Mouse (Mus musculus) heart, postnatal 36 days (tissue): ENCODE measurements at regions not wholly inside any gene's neighbourhood (a gene's known extent, or its start where the extent isn't known, plus 50 kb on each side); places are given as distances from the start of the nearest gene placed in this dataset.

ENCODE experiments used
- DNase-seq, 2 experiments: peaks; one replicate each; pipeline ENCODE4 v3.0.0; 2021 to 2022
- intact Hi-C: fragments of 180-260 bp; cut with DNase I; formaldehyde crosslinking; loops from one replicate; pipeline ENCODE4 v1.15.1; 2025
- microRNA-seq, 2 experiments: library from miRNA; unstranded; fragments of <30 nt; microRNA quantifications; one replicate each; pipeline ENCODE4 v1.2.0; 2021; ENCODE audit warnings: borderline number of aligned reads in 2 of 2

DNA sequence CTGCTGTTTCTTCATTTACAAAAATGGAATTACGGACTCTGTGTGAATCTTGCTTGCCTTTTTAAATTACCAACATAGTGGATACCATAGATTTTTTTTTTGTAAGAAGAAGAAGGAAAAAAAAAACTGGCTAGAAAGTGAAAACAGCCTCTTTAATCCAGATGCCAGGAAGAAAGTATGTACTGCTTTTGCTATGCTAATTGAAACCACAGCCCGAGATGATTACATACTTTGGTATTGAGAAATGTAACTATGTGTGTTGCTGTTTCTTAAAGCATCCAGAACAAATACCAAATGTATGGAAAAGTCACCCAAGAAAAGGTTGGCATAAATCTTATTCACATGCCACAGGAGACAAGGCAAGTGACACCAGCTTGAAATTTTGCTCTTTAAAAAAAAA, 93.2 kb upstream of the Nfe2l3 start:
- no peak for DNase-seq
- intact Hi-C loops, result loop anchor here (2.0 to 10.0 kb wide), 2 partner anchors 18 to 124 kb away; no protein-coding TSS in a partner anchor

DNA sequence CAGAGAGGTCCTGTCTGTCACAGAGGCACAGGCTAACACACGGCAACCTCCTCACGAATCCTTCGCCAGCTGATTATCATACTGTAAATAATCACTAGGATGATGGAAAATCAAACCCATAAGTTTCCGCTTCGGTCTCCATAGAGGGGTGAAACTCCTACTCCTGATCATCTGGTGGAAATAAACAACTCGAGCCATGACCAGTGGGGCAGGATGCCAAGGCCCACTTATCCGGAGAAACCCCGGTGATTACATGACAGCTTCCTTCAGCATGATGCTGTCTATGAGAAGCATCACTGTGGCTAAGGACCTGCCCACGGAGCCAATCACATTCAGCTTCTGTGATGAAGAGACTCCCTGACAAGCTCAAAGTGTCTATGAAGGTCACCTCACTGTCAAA, 84.7 kb upstream of the Nfe2l3 start:
- no peak for DNase-seq
- intact Hi-C loops, result no loop called here

DNA sequence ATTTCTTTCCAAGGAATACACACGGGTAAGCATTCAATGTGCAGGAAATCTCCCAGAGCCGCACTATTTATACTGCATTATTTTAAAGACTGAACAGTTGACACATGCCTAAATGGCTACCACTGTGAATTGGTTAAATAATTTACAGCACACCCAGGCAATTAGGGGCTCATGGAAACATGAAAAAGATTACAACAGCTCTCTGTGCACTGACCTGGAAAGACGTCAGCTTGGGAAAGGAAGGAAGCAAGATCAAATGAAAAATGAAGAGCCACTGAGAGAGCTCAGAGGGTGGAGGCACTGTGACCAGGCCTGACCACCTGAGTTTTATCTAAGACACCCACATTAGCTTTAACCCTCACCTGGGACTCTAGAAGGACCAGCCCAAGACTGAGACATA, 82.7 kb upstream of the Nfe2l3 start:
- no peak for DNase-seq
- intact Hi-C loops, result no loop called here

DNA sequence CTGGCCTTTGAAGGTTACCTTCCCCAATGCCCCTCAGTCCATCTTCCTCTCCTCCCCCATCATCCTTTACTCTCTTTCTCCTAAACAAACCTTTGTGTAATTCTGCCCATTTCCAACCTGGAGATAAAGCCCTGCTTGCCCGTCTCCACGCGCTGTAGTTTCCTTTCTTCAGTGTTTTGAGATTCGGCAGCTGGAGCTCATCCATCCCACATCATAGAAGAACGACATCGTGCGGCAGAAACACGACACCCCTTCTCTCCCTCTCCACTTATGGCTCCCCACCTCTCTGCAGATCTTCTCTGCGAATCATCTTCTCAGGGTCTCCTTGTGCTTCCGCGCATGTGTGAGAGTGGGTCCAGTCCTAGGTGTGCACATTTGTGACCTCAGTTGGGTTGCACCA, 77.4 kb upstream of the Nfe2l3 start:
- no peak for DNase-seq
- intact Hi-C loops, result no loop called here

DNA sequence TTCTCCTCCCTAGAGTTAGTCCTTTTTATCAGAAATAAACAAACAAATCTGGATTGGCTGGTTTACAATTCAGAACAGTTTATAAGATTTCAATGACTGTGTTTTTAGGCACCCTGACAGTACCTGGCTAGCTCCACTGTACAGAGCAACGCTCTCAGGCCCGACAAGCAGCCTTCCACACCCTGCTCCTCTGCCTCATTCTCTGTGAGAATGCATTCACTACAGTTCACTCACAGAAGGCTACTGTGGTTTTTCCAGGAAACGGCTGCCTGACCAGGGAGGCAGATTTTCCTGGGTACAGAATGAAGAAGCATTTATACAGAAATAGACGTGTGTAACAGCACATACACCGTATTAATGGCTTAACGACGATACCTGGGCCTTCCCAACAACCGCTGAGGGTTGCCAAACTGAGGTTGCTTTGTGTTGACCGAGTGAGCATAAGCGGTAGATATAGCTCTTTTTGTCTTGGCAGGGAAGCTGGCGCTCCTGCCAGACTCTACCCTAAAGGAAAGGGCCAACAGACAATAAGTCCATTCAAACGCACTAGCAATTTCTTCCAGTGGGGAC, 70.8 kb upstream of the Nfe2l3 start:
- DNase-seq, result no peak
- intact Hi-C loops, result loop anchor here (1.0 to 5.0 kb wide), 3 partner anchors 89 to 219 kb away; no protein-coding TSS in a partner anchor

DNA sequence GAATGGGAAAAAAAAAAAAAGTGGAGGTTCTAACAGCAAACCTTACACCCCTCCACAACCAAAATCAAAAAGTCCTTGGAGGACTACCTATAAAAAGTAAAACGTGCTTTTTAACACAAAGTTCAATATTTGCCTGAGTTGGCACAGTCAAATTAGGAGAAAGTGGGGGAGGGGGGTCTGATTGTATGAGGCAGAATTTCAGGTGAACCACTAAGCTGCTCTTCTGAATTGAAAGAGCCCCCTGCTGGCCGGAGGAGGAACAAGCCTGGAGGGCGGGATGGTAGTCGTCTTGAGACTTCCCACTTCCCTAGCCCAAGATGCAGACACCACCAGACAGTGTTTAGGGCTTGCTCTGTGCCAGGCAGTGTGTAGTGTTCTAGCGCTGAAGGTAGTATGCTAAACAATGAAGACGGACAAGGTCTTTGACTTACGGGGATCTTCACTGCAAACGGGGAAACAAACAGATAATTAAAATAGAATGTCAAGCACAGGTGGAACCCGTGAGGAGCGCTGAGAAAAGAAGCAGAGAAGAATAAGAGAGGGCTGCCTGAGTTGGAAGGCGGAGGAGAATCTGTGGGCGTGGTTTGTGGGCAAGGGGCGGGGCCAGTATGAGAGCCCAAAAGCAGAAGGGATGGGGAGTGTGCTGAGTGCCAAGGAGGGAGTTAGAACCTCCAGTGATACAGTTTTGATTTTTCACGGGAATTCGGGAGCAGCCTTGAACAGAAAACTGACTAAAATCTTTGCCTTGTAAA, 69.8 kb upstream of the Nfe2l3 start:
- intact Hi-C loops, result loop anchor here (1.0 to 5.0 kb wide), 3 partner anchors 90 to 218 kb away; no protein-coding TSS in a partner anchor

DNA sequence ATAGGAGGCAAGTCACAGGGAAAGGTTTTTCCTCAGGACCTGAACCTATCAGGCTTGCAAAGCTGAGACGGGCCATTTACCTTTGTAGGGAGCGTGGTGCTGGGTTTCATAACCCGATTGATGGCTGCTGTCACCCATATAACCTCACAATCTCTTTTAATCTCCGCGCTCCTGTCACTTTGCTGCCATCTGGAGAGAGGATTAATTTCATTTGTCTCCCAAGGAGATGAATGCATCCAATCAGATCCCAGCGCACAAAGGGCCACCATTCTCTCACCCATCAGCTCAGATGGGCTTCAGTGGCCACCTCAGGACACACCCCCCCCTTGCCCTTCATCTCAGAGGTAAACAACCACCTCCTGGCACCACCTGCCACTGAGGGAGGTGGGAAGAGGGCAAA, 67.7 kb upstream of the Nfe2l3 start:
- intact Hi-C loops, result loop anchor here (5.0 kb wide), 1 partner anchor 92 kb away; no protein-coding TSS in a partner anchor
- no peak for DNase-seq

More for the DNA sequence above, 69.8 kb upstream of the Nfe2l3 start:
- DNase-seq, result peak; percentile 83 to 88

DNA sequence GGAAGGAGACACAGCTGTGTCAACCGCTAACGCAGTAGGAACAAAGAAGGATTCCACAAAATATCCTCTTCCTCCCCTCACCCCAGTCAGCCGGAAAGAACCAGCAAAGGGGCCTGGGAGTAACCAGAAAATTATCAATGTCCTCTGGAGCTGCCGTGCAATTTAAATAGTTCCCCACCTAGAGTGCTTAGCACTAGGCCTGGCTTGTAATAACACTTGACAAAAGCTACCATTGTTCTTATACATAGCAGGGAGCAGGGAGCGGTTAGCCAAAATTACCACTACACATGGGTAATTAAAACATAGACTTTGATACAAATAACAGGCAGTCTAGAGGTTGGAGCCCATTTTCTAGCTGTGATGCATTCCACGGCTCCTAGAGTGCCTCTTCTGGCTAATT, 62.7 kb upstream of the Nfe2l3 start:
- intact Hi-C loops, result no loop called here
- no peak for DNase-seq

DNA sequence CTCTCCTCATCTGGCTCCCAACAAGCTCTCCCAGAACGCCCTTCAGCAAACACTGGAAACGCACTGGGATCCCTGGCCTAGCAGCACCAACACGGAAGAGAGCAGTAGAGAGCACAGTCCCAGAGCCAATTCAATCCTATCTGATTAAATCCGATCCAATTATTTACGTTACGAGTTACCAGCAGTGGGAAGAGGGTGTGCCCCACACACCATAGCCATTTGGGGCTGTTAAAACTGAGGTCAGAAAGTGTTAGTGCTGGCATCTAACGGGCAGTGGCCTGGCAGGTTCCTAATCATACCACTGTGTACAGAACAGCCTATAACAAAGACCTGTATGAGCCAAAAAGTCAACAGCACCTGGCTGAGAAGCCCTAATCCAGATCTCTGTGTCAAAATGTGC, 60.1 kb upstream of the Nfe2l3 start:
- no peak for DNase-seq
- intact Hi-C loops, result no loop called here

DNA sequence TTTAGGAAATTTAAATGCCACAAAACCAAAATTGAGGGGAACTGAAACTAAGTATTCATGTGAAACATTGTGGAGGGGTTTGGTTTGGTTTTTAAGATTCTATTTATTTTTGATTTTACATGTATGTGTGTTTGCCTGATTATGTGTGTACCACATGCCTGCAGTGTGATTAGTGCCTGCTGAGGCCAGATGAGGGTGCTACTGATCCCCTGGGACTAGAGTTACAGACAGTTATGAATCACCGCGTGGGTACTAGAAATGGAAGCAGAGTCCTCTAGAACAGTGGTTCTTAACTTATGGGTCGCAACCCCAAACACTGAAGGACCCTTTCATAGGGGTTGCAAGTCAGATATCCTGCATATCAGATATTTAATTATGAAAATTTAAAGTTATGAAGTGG, 54.0 kb upstream of the Nfe2l3 start:
- intact Hi-C loops, result no loop called here
- no peak for DNase-seq

DNA sequence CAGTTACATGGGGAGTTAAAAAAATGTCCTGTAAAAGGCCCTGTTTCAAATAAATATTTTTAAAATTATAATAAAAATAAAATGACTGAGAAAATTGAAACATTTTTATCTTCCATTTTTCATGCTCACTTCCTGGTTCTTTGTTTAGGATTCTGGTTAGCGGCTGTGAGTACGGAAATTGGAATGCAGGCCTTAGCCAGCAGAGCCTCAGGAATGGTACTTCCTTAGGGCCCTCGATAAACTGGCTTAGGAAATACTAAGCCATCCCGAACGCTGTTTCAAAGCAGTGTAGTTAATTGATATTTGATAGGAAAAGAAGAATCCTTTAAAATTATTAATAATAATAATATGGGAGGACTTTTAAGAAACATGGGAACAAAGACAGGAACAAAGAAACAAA, 53.4 kb upstream of the Nfe2l3 start:
- DNase-seq, result no peak
- intact Hi-C loops, result no loop called here

DNA sequence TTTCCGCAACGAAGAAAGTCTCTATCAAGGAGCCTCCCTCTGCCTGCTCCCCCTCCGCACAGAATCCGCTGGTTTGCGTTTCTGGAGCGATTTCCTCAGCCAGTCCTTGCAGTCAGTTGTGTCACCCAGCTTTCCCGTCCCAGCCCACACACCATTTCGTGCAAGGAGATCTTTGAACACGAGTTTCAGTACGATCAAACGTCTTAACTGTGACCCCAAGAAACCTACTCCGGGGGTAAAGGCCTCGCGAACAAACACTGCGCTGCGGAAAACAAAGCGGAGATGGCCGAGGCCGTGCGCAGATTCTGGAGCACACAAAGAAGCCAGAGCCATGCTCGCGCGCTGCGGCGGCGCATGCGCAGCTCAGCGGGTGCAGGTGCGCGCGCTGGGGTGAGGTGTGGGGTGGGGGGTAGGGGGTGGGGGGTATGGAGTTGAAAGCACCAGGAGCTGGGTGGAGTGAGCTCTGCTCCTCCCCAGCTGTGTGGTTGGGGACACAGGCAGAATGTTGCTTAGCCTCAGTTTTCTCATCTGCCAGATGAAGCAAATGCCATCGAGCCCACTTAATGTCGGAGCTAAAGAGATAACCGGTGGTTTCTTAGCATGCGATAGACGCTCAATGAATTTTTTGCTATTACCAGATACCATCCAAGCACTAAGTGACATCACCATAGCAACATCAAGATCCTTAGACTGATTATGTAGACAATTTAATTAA, 52.8 kb upstream of the Nfe2l3 start:
- intact Hi-C loops, result loop anchor here (5.0 kb wide), 4 partner anchors 93 to 838 kb away; partner anchors contain the start of gene Cbx3
- peak; percentile 33 to 63 for DNase-seq

DNA sequence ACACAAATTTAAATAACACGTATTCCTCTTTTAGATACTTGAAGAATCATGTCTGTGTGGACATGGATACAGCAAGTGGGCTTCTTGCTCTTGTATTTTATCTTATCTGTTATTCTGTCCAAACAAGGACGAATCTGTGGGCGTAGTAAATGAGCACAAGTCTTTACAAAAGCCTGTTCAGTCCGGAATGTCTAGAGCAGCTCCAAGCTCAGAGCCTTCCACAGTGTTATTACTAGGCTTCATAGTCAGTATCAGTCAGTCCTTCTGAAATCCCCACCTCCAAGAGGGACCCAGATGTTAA, 52.2 kb upstream of the Nfe2l3 start:
- intact Hi-C loops, result loop anchor here (5.0 kb wide), 4 partner anchors 92 to 837 kb away; partner anchors contain the start of gene Cbx3
- no peak for DNase-seq

DNA sequence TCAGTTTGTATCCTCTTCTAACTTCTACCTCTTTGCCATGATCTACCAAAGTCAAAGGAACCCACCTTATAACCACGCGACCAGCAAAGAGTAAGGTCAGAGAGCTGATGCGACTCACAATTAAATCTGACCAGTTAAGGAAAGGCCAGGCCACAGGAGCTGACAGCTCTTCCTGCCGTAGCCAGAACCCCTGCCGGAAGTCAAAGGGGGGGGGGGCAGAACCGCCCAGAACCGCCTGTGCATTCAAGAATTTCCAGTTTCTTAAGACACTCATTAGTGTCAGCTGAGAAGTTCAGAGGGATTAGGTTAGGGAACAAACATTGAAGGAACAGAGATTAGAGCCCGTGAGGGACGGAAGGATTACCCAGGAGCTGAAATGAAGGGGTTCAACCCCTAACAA, 51.0 kb upstream of the Nfe2l3 start:
- DNase-seq, result peak in 1 of 2 experiments; percentile 5
- intact Hi-C loops, result loop anchor here (5.0 kb wide), 4 partner anchors 91 to 836 kb away; partner anchors contain the start of gene Cbx3

Small RNA genes in the stretch of these regions (microRNA-seq; reads per million reads assigned to microRNA genes)
- 144 to 180 reads per million in 2 experiments for gene Mir148a
